Mouse (Mus musculus): ENCODE measurements at regions not wholly inside any gene's neighbourhood (a gene's known extent, or its start where the extent isn't known, plus 50 kb on each side); places are given as distances from the start of the nearest gene placed in this dataset.

DNA sequence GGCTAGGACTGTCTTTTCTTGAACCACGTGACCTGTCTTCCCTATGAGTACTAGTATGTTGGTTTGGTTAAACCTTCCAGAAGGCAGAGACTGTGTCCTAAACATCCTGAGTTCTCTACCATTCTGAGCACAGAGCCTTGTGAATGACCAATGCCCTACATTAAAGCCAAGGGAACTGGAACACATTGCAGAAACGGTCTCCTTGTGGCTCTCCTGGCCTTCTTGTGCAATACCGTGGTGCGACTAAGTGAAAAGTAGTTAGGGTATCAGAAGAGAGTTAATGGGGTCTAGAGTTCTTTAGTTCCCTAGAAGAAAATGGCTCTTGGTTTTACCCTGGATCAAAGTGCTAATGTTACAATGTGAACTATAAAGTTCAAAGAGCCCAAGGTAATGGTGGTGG lies 101.8 kb upstream of the 1700016C15Rik start:
- TF ChIP-seq CTCF (conservative IDR thresholded peaks at IDR 0.05; ENCODE audit: low read length) (no peak), NANOG (IDR thresholded peaks at IDR 0.05; ENCODE audit: borderline replicate concordance, low read length) (no peak), POU5F1 (IDR thresholded peaks at IDR 0.05; ENCODE audit: borderline replicate concordance, low read length) (no peak)

Measured in E14TG2a.4 (cell line).